Mouse (Mus musculus) left cerebral cortex, postnatal 4 days (tissue): ENCODE measurements around the gene Asb18. TPM values are rescaled to one million over a fixed set of nuclear protein-coding genes. Genes with fewer than 3 reads are reported as not detected.
A peak's percentile ranks its signal among the peaks of the same experiment; 100 is the strongest.

Experiments
- DNase-seq: peaks from one replicate; pipeline ENCODE4 v3.0.0-alpha.2; 2022
- intact Hi-C: fragments of 180-260 bp; cut with DNase I; formaldehyde crosslinking; loops from one replicate; pipeline ENCODE4 v1.15.1; 2025
- total RNA-seq, 2 experiments: library from RNA; stranded (reverse); gene quantifications; 2 replicates each; pipeline ENCODE4 v1.2.3; 2021

Gene Asb18
- total RNA-seq, 2 experiments from 2014 or later, result 0.44 to 0.60 TPM

GRCm38 (mm10) chr1:89934316-89935260, 79.9 kb downstream of the Asb18 start:
- intact Hi-C loops, result no loop called here
- no peak for DNase-seq

- intact Hi-C loops, result no loop called here
- no peak for DNase-seq
Measured at GRCm38 (mm10) chr1:89933786-89934185, 80.7 kb downstream of the Asb18 start.

- intact Hi-C loops, result no loop called here
- no peak for DNase-seq
Measured at GRCm38 (mm10) chr1:89933028-89933427, 81.4 kb downstream of the Asb18 start.

GRCm38 (mm10) chr1:89932616-89933015, 81.8 kb downstream of the Asb18 start:
- DNase-seq, result no peak
- intact Hi-C loops, result no loop called here

GRCm38 (mm10) chr1:89932021-89932423, 82.4 kb downstream of the Asb18 start:
- intact Hi-C loops, result no loop called here
- DNase-seq, result no peak

GRCm38 (mm10) chr1:89931120-89931519, 83.3 kb downstream of the Asb18 start, which contains the start of gene Gbx2:
TSS of gene Gbx2 (minus strand) at chr1:89931179.
- intact Hi-C loops, result no loop called here
- peak; percentile 79 for DNase-seq

GRCm38 (mm10) chr1:89930551-89930950, 83.9 kb downstream of the Asb18 start:
- intact Hi-C loops, result no loop called here
- DNase-seq, result no peak

- no peak for DNase-seq
- intact Hi-C loops, result no loop called here
Measured at GRCm38 (mm10) chr1:89929721-89930505, 84.6 kb downstream of the Asb18 start.

GRCm38 (mm10) chr1:89929181-89929580, 85.3 kb downstream of the Asb18 start:
- intact Hi-C loops, result no loop called here
- no peak for DNase-seq

GRCm38 (mm10) chr1:89928676-89929075, 85.8 kb downstream of the Asb18 start:
- intact Hi-C loops, result no loop called here
- no peak for DNase-seq

- DNase-seq, result no peak
- intact Hi-C loops, result no loop called here
Measured at GRCm38 (mm10) chr1:89927061-89927661, 87.3 kb downstream of the Asb18 start.

GRCm38 (mm10) chr1:89926583-89927060, 87.8 kb downstream of the Asb18 start:
- DNase-seq, result no peak
- intact Hi-C loops, result no loop called here

GRCm38 (mm10) chr1:89925501-89926190, 88.8 kb downstream of the Asb18 start:
- DNase-seq, result no peak
- intact Hi-C loops, result no loop called here

GRCm38 (mm10) chr1:89923642-89924020, 90.8 kb downstream of the Asb18 start:
- intact Hi-C loops, result no loop called here
- no peak for DNase-seq

- intact Hi-C loops, result no loop called here
- no peak for DNase-seq
Measured at GRCm38 (mm10) chr1:89922883-89923641, 91.4 kb downstream of the Asb18 start.

GRCm38 (mm10) chr1:89922282-89922681, 92.2 kb downstream of the Asb18 start:
- DNase-seq, result no peak
- intact Hi-C loops, result no loop called here

GRCm38 (mm10) chr1:89921806-89922205, 92.7 kb downstream of the Asb18 start:
- intact Hi-C loops, result no loop called here
- DNase-seq, result no peak

- DNase-seq, result no peak
- intact Hi-C loops, result no loop called here
Measured at GRCm38 (mm10) chr1:89919206-89919605, 95.3 kb downstream of the Asb18 start.

GRCm38 (mm10) chr1:89918111-89918510, 96.4 kb downstream of the Asb18 start:
- no peak for DNase-seq
- intact Hi-C loops, result no loop called here

- DNase-seq, result no peak
Measured at GRCm38 (mm10) chr1:89913611-89914010, 100.9 kb downstream of the Asb18 start.

More at GRCm38 (mm10) chr1:89913611-89914010, 100.9 kb downstream of the Asb18 start:
- intact Hi-C loops, result no loop called here
